Mouse (Mus musculus) forebrain, embryonic 11.5 days (tissue): ENCODE data around the gene Gli2. TPM values are rescaled to one million over a fixed set of nuclear protein-coding genes. Genes with fewer than 3 reads are reported as not detected.
A peak's percentile ranks its signal among the peaks of the same experiment; 100 is the strongest.

ENCODE experiments used
- ATAC-seq: fragments of 200-750 bp; cut with Nextera tagmentation; replicated peaks from 2 replicates; pipeline ENCODE4 v1.8.0; 2017; ENCODE audit warnings: moderate TSS enrichment; ENCODE audit not compliant: low FRiP score
- DNase-seq: peaks from one replicate; pipeline ENCODE4 v3.0.0-alpha.2; 2017; ENCODE audit warnings: low spot score
- H3K27ac ChIP-seq: fragments of 300-500 bp; sonication (generic); 2 replicates; pipeline ENCODE4 v1.5.1; 2014; ENCODE audit warnings: low read depth, low read length
- H3K27me3 ChIP-seq: fragments of 300-500 bp; sonication (generic); 2 replicates; pipeline ENCODE4 v1.6.1; 2014; ENCODE audit warnings: mild to moderate bottlenecking, low read length, mixed read lengths; ENCODE audit not compliant: control insufficient read depth, insufficient read depth
- H3K36me3 ChIP-seq: fragments of 300-500 bp; sonication (generic); 2 replicates; pipeline ENCODE4 v1.6.1; 2014; ENCODE audit warnings: mild to moderate bottlenecking, low read length, moderate library complexity, mixed read lengths; ENCODE audit not compliant: control insufficient read depth, insufficient read depth
- H3K4me1 ChIP-seq: fragments of 300-500 bp; sonication (generic); replicated peaks from 2 replicates; pipeline ENCODE4 v1.6.1; 2014; ENCODE audit warnings: low read length, mixed read lengths; ENCODE audit not compliant: control insufficient read depth, insufficient read depth
- H3K4me2 ChIP-seq: fragments of 300-500 bp; sonication (generic); 2 replicates; pipeline ENCODE4 v1.6.1; 2014; ENCODE audit warnings: low read depth, mild to moderate bottlenecking, low read length, moderate library complexity, mixed read lengths; ENCODE audit not compliant: severe bottlenecking
- H3K4me3 ChIP-seq: fragments of 300-500 bp; sonication (generic); 2 replicates; pipeline ENCODE4 v1.5.1; 2014; ENCODE audit warnings: low read depth, low read length
- H3K9ac ChIP-seq: fragments of 300-500 bp; sonication (generic); 2 replicates; pipeline ENCODE4 v1.6.1; 2014; ENCODE audit warnings: low read length
- H3K9me3 ChIP-seq: fragments of 300-500 bp; sonication (generic); 2 replicates; pipeline ENCODE4 v1.6.1; 2016; ENCODE audit warnings: low read length, mixed read lengths; ENCODE audit not compliant: control insufficient read depth
- WGBS: fragments of 180-500 bp; shearing (Covaris S2); extraction: QIAGEN DNeasy Blood & Tissue Kit; methylation state at CpG from one replicate; pipeline ENCODE4 v1.1.7; 2014; 5-methylcytosine and 5-hydroxymethylcytosine counted together
- polyA plus RNA-seq: library from polyadenylated mRNA; unstranded; fragments of >200 nt; fragmentation: Nextera tagmentation; extraction: Ambion mirVana; gene quantifications from 2 replicates; pipeline ENCODE4 v1.2.1, GENCODE M21; 2014

Gene Gli2
- polyA plus RNA-seq, 1 experiment from 2014 or later = 16.3 TPM

GRCm38 (mm10) chr1:119054468-119054867 lies 1.0 kb upstream of the Gli2 start:
- peaks cover 14% of the 10 kb centered on the region for H3K4me1 ChIP-seq

GRCm38 (mm10) chr1:119053872-119054354 lies 494 bp upstream of the Gli2 start:
- peak; percentile 60; the same call in 1 of the 2 replicates for ATAC-seq
- H3K4me3 ChIP-seq = peak overlapping the region; percentile 55
- WGBS = under 1% methylated on average over 25 of the region's 25 CpGs
- peak overlapping the region; percentile 96 for H3K27ac ChIP-seq
- peak; percentile 87 for DNase-seq
- H3K36me3 ChIP-seq = no peaks in the 10 kb centered on the region
- peak overlapping the region; percentile 78 for H3K9ac ChIP-seq
- peak overlapping the region; percentile 87 for H3K4me2 ChIP-seq
- no peaks in the 10 kb centered on the region for H3K9me3 ChIP-seq
- H3K4me1 ChIP-seq = peaks cover 17% of the 10 kb centered on the region
- no peaks in the 10 kb centered on the region for H3K27me3 ChIP-seq

More at GRCm38 (mm10) chr1:119054468-119054867, 1.0 kb upstream of the Gli2 start:
- no peaks in the 10 kb centered on the region for H3K9me3 ChIP-seq
- H3K36me3 ChIP-seq = no peaks in the 10 kb centered on the region
- peak overlapping the region; percentile 87 for H3K4me2 ChIP-seq
- DNase-seq (no peak), ATAC-seq (no peak)
- peak overlapping the region; percentile 96; the same call in 1 of the 2 replicates for H3K27ac ChIP-seq
- H3K4me3 ChIP-seq = peak overlapping the region; percentile 55
- no peaks in the 10 kb centered on the region for H3K27me3 ChIP-seq
- H3K9ac ChIP-seq = peak overlapping the region; percentile 39; the same call in 1 of the 2 replicates
- 15% methylated on average over 6 of the region's 6 CpGs for WGBS

- WGBS = under 1% methylated on average over 33 of the region's 33 CpGs
These were observed 715 bp downstream of the Gli2 start for GRCm38 (mm10) chr1:119052631-119053177.

DNA sequence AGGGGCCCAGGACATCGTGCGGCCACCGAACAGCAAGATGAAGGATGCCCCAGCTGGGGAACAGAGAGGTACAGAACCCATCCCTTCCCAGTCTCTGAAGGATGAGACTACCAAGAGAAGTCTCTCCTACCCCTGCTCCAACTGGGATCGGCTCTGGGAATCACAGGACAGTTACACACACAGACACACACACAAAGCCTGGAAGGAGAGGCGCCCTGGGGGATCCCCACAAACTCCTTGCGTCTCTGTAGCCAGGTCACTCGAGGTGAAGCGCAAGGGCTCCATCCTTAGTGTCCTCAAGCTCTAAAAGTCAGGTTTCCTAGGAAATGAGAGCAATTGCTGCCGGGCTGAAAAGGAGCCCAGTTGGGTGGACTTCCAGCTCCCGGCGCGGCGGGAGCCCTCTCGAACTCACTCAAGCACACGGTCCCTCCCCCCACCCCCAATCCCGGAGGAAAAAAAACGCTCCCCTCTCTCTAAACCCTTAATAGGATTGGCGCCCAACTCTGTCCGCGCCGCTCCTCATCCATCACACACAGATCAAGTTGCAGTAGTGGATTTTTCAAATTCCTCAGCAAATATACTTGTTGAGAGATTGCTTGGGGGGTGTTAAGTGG lies 1.4 kb downstream of the Gli2 start:
- no peaks in the 10 kb centered on the region for H3K27me3 ChIP-seq
- H3K36me3 ChIP-seq = no peaks in the 10 kb centered on the region
- H3K27ac ChIP-seq = peak overlapping the region; percentile 96
- peaks cover 21% of the 10 kb centered on the region for H3K4me1 ChIP-seq
- peak; percentile 70 for DNase-seq
- H3K9me3 ChIP-seq = no peaks in the 10 kb centered on the region
- H3K4me2 ChIP-seq = peak overlapping the region; percentile 87
- H3K4me3 ChIP-seq = peak overlapping the region; percentile 55
- WGBS = under 1% methylated on average over 21 of the region's 21 CpGs
- no peak for ATAC-seq
- H3K9ac ChIP-seq = peak overlapping the region; percentile 78

More at GRCm38 (mm10) chr1:119052631-119053177, 715 bp downstream of the Gli2 start:
- DNase-seq (peak; percentile 83), ATAC-seq (peak; percentile 11; the same call in 1 of the 2 replicates)
- Histone ChIP-seq H3K4me1 (peaks cover 21% of the 10 kb centered on the region), H3K27ac (peak overlapping the region; percentile 96), H3K27me3 (no peaks in the 10 kb centered on the region), H3K36me3 (no peaks in the 10 kb centered on the region), H3K9me3 (no peaks in the 10 kb centered on the region), H3K4me3 (peak overlapping the region; percentile 55), H3K4me2 (peak overlapping the region; percentile 87), H3K9ac (peak overlapping the region; percentile 78)

GRCm38 (mm10) chr1:119051192-119051937 lies 2.1 kb downstream of the Gli2 start:
- Histone ChIP-seq H3K27ac (peak overlapping the region; percentile 96), H3K9me3 (no peaks in the 10 kb centered on the region), H3K4me1 (peaks cover 24% of the 10 kb centered on the region), H3K4me2 (peak overlapping the region; percentile 87), H3K27me3 (no peaks in the 10 kb centered on the region), H3K36me3 (no peaks in the 10 kb centered on the region), H3K9ac (peak overlapping the region; percentile 78), H3K4me3 (peak overlapping the region; percentile 55)
- ATAC-seq (no peak), DNase-seq (no peak)
- 2% methylated on average over 21 of the region's 21 CpGs for WGBS

- peak overlapping the region; percentile 87 for H3K4me2 ChIP-seq
- peak overlapping the region; percentile 91 for H3K27ac ChIP-seq
- no peaks in the 10 kb centered on the region for H3K27me3 ChIP-seq
- 3% methylated on average over 10 of the region's 10 CpGs for WGBS
- peak; percentile 57 for DNase-seq
- peak overlapping the region; percentile 78; the same call in 1 of the 2 replicates for H3K9ac ChIP-seq
- ATAC-seq = no peak
- no peaks in the 10 kb centered on the region for H3K36me3 ChIP-seq
- H3K9me3 ChIP-seq = no peaks in the 10 kb centered on the region
- peaks cover 27% of the 10 kb centered on the region for H3K4me1 ChIP-seq
- H3K4me3 ChIP-seq = peak overlapping the region; percentile 55; the same call in 1 of the 2 replicates
These were observed 3.4 kb downstream of the Gli2 start for GRCm38 (mm10) chr1:119049812-119050615.

GRCm38 (mm10) chr1:119048988-119049387 lies 4.4 kb downstream of the Gli2 start:
- DNase-seq (no peak), ATAC-seq (no peak)
- H3K9me3 ChIP-seq = no peaks in the 10 kb centered on the region
- H3K9ac ChIP-seq = peak overlapping the region; percentile 62
- peak overlapping the region; percentile 59 for H3K4me2 ChIP-seq
- 1% methylated on average over 11 of the region's 11 CpGs for WGBS
- H3K36me3 ChIP-seq = no peaks in the 10 kb centered on the region
- no peaks in the 10 kb centered on the region for H3K27me3 ChIP-seq
- H3K27ac ChIP-seq = peak overlapping the region; percentile 91
- peak overlapping the region; percentile 21; the same call in 1 of the 2 replicates for H3K4me3 ChIP-seq
- H3K4me1 ChIP-seq = peaks cover 25% of the 10 kb centered on the region

- Histone ChIP-seq H3K4me3 (peak overlapping the region; percentile 21), H3K9ac (peak overlapping the region; percentile 62), H3K4me1 (peaks cover 25% of the 10 kb centered on the region), H3K36me3 (no peaks in the 10 kb centered on the region), H3K27me3 (no peaks in the 10 kb centered on the region), H3K4me2 (peak overlapping the region; percentile 59), H3K27ac (peak overlapping the region; percentile 91), H3K9me3 (no peaks in the 10 kb centered on the region)
- 0% methylated on average over 6 of the region's 6 CpGs for WGBS
- 0 out of 2 replicates have a peak, but pooled peaks have one; percentile 11 for ATAC-seq
- DNase-seq = no peak
These were observed 4.9 kb downstream of the Gli2 start for GRCm38 (mm10) chr1:119048547-119048946.
